Mouse (Mus musculus) stomach, embryonic 15.5 days (tissue): Measurements from ENCODE around the gene Lhx9. TPM values are rescaled to one million over a fixed set of nuclear protein-coding genes. Genes with fewer than 3 reads are reported as not detected.

Experiments used
- polyA plus RNA-seq: library from polyadenylated mRNA; unstranded; fragments of >200 nt; fragmentation: Nextera tagmentation; extraction: Ambion mirVana; gene quantifications from 2 replicates; pipeline ENCODE4 v1.2.1, GENCODE M21; 2015

Gene Lhx9
- polyA plus RNA-seq, 1 experiment from 2014 or later: 1.3 TPM

Other genes starting within 250 kb of the Lhx9 start
- gene Nek7, start 228.4 kb downstream of the Lhx9 start, polyA plus RNA-seq: 35.9 and 36.1 TPM in 2 replicates
- 40.0 and 44.2 TPM in 2 replicates for gene 2310009B15Rik, start 8.3 kb upstream of the Lhx9 start, polyA plus RNA-seq
- 10.5 and 11.8 TPM in 2 replicates for gene Dennd1b, start 114.9 kb upstream of the Lhx9 start, polyA plus RNA-seq